Mouse (Mus musculus): ENCODE measurements around the gene Fam184b. TPM values are rescaled to one million over a fixed set of nuclear protein-coding genes. Genes with fewer than 3 reads are reported as not detected.

Fam184b gene
- total RNA-seq, 2 experiments from 2014 or later = 13.7 TPM

Other genes starting within 250 kb of the Fam184b start
- gene Qdpr, start 189.4 kb downstream of the Fam184b start, total RNA-seq (2021) = 10 to 100 TPM; 69.2 to 73.4 TPM
- not detected for gene Clrn2, start 185.9 kb downstream of the Fam184b start, total RNA-seq (2021)
- 10 to 100 TPM; 31.0 to 38.4 TPM for gene Lap3, start 146.2 kb downstream of the Fam184b start, total RNA-seq (2021)
- gene Med28, start 119.4 kb downstream of the Fam184b start, total RNA-seq (2021) = 10 to 100 TPM; 91.8 to 96.5 TPM
- gene Ncapg, start 30.3 kb upstream of the Fam184b start, total RNA-seq (2021) = 1 to 10 TPM; 3.3 to 4.3 TPM
- gene Lcorl, start 218.0 kb upstream of the Fam184b start, total RNA-seq (2021) = 10 to 100 TPM; 69.9 to 73.1 TPM